Mouse (Mus musculus) megakaryocyte, embryonic 14.5 days (primary cell): ENCODE measurements around the gene Lta.

ENCODE experiments used
- FLI1 ChIP-seq: IDR thresholded peaks from 2 replicates; pipeline ENCODE4 v1.6.1; 2012; ENCODE audit warnings: low read length, inconsistent platforms, mixed read lengths
- GATA1 ChIP-seq: IDR thresholded peaks from 3 replicates; pipeline ENCODE4 v1.6.1; 2012; ENCODE audit warnings: mixed read lengths, low read length, inconsistent platforms, borderline replicate concordance

DNA sequence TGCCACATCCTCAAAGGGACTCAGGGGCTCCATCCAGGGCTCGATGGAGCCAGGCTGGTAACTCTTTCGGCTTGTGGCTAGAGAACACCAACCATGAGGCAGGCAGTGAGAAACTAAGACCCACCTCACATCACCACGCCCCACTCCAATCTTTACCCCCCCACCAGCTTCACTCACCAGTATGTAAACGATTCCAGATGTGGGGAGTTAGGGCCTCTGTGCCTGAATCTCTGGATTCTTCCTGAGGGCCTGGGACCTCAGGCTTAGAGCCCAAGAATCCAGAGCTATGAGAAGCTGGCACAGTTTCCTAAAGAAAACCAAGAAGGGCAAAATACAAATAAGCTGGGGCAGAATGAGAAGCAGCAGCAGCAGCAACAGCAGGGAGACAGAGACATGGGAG lies 51.2 kb downstream of the Lta start:
- TF ChIP-seq GATA1, result no peak
- no peak for TF ChIP-seq FLI1
